Mouse (Mus musculus) spleen, adult 2 months (tissue): ENCODE data around the gene Sytl3. TPM values are rescaled to one million over a fixed set of nuclear protein-coding genes. Genes with fewer than 3 reads are reported as not detected.

Experiments used
- DNase-seq, 2 experiments: peaks; one replicate each; pipeline versions ENCODE4 v3.0.0 to v3.0.0-alpha.2; 2012 to 2021; ENCODE audit warnings: low spot score in 2 of 2, low read depth in 1 of 2
- H3K27ac ChIP-seq: fragments of 200-500 bp; 2 replicates; pipeline ENCODE4 v1.5.1; 2012; ENCODE audit warnings: low read length, inconsistent platforms; ENCODE audit not compliant: insufficient read depth
- H3K27me3 ChIP-seq: fragments of 200-500 bp; 2 replicates; pipeline ENCODE4 v1.6.1; 2012; ENCODE audit warnings: mild to moderate bottlenecking, moderate library complexity, low read length, inconsistent platforms; ENCODE audit not compliant: control insufficient read depth, insufficient read depth
- H3K36me3 ChIP-seq: fragments of 200-500 bp; 2 replicates; pipeline ENCODE4 v1.6.1; 2012; ENCODE audit warnings: mild to moderate bottlenecking, low read length, inconsistent platforms; ENCODE audit not compliant: control insufficient read depth, insufficient read depth
- H3K4me1 ChIP-seq: fragments of 200-500 bp; 2 replicates; pipeline ENCODE4 v1.6.1; 2011; ENCODE audit warnings: inconsistent platforms; ENCODE audit not compliant: control insufficient read depth, insufficient read depth, insufficient read length
- H3K4me3 ChIP-seq: fragments of 200-500 bp; 2 replicates; pipeline ENCODE4 v1.5.1; 2011; ENCODE audit warnings: mild to moderate bottlenecking, inconsistent platforms; ENCODE audit not compliant: insufficient read depth, insufficient read length; ENCODE audit errors: extremely low read depth
- CTCF ChIP-seq: fragments of 200-500 bp; IDR thresholded peaks from 2 replicates; pipeline ENCODE4 v1.5.1; 2011; ENCODE audit warnings: mild to moderate bottlenecking, inconsistent platforms; ENCODE audit not compliant: insufficient read depth, insufficient read length, insufficient replicate concordance; ENCODE audit errors: extremely low read depth
- POLR2A ChIP-seq: fragments of 200-500 bp; IDR thresholded peaks from 2 replicates; pipeline ENCODE4 v1.6.1; 2011; ENCODE audit warnings: low read depth, low read length, inconsistent platforms
- WGBS: fragments of 180-500 bp; shearing (Covaris S2); methylation state at CpG from one replicate; pipeline ENCODE4 v1.1.7; 2018; 5-methylcytosine and 5-hydroxymethylcytosine counted together
- polyA plus RNA-seq: library from polyadenylated mRNA; depleted of rRNA; stranded (reverse); fragments of >200 nt; gene quantifications from 2 replicates; pipeline ENCODE4 v1.2.3, GENCODE M21; 2012

Sytl3 gene
- polyA plus RNA-seq, 1 experiment: 3.8 TPM

DNA sequence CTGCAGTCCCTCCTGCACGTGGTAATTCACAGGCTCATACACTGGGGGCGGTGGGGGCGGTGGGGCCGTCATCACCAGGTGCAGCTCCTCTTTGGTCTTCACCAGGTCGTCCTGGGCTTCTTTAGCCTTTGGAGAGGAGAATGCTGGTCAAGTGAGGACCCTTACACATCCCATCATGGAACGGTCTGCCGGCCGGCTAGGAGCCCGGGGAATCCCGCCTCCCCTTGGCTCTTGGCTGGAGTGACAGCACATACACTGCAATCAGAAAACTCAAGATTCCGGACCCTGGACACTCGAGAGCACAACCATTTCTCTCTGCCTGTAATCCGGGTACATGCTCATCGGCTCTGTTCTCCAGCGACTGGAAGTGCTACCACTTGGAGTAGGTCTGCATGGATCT is 80.9 kb downstream of the Sytl3 start:
- Histone ChIP-seq H3K4me3 (no peak overlapping the region), H3K4me1 (peaks cover 19% of the 10 kb centered on the region; the same call in 1 of the 2 replicates), H3K36me3 (peaks cover 45% of the 10 kb centered on the region), H3K27me3 (no peaks in the 10 kb centered on the region), H3K27ac (no peak overlapping the region)
- peak in 1 of 2 experiments; percentile 2 for DNase-seq
- WGBS: 94% methylated on average over 15 of the region's 15 CpGs
- TF ChIP-seq CTCF (no peak), POLR2A (no peak)

DNA sequence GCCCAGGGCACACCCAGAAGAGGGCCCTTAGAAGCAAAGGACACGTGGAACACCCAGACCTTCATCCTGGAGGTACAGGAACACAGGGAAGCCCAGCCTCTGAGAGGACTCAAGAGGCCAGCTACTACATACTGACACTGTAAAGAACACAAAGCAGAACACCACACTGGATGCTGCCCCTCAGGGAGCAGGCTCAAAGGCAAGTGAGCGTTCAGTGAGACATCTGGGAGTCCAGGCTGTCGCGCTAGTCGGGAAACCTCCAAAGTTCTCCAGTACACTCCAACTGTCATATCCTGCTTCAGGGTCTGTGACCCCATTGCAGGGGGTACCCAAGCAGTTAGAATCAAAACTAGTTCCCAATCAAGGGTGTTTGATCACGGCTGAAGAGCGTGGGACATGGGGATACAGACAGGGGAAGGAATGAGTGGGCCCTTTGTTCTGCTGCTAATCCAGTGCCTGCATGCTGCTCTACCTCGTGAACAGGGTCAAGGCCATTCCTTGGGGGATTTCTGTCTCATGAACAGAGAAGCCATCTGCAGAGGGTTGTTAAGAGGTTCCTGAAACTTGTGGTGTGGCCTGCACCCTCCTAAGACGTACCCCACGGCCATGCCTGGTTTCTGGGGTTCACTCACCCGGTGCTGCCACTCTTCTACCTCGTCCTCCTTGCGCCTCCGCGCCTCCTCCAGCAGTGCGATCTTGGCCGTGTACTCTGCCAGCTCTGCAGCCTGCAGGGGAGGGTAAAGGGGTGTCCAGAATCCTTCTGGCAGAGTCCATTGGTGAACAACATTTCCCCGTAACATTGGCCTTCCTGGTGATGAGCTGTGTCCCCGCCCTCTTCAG is 81.7 kb downstream of the Sytl3 start:
- peak in 1 of 2 experiments; percentile 3 for DNase-seq
- TF ChIP-seq CTCF: no peak
- no peak for TF ChIP-seq POLR2A
- WGBS: 86% methylated on average over 19 of the region's 19 CpGs
- Histone ChIP-seq H3K36me3 (peaks cover 50% of the 10 kb centered on the region), H3K27ac (no peak overlapping the region), H3K4me3 (no peak overlapping the region), H3K4me1 (peaks cover 21% of the 10 kb centered on the region; the same call in 1 of the 2 replicates), H3K27me3 (no peaks in the 10 kb centered on the region)

DNA sequence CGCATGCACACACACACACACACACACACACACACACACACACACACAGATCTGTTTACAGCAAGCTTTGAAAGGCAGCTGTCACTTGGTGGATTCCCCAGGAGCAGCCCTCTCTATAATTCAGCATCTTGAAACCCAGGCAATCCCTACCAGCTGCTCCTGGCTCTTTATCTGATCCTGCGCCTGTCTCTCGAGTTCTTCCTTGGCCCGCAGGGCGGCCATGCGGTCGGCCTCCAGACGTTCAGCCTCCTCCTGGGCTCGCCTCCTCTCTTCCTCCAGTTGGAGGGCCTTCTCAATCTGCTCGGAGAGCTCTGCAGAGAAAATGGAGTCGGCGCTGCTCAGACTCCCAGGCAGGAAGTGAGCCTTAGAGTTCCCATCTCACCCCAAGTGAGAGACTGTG is 82.4 kb downstream of the Sytl3 start:
- no peaks in the 10 kb centered on the region for H3K27me3 ChIP-seq
- H3K36me3 ChIP-seq: peaks cover 57% of the 10 kb centered on the region
- 90% methylated on average over 12 of the region's 12 CpGs for WGBS
- H3K27ac ChIP-seq: no peak overlapping the region
- DNase-seq: peak in 1 of 2 experiments; percentile 2
- no peak overlapping the region for H3K4me3 ChIP-seq
- TF ChIP-seq CTCF: no peak
- no peak for TF ChIP-seq POLR2A
- H3K4me1 ChIP-seq: peaks cover 21% of the 10 kb centered on the region; the same call in 1 of the 2 replicates

DNA sequence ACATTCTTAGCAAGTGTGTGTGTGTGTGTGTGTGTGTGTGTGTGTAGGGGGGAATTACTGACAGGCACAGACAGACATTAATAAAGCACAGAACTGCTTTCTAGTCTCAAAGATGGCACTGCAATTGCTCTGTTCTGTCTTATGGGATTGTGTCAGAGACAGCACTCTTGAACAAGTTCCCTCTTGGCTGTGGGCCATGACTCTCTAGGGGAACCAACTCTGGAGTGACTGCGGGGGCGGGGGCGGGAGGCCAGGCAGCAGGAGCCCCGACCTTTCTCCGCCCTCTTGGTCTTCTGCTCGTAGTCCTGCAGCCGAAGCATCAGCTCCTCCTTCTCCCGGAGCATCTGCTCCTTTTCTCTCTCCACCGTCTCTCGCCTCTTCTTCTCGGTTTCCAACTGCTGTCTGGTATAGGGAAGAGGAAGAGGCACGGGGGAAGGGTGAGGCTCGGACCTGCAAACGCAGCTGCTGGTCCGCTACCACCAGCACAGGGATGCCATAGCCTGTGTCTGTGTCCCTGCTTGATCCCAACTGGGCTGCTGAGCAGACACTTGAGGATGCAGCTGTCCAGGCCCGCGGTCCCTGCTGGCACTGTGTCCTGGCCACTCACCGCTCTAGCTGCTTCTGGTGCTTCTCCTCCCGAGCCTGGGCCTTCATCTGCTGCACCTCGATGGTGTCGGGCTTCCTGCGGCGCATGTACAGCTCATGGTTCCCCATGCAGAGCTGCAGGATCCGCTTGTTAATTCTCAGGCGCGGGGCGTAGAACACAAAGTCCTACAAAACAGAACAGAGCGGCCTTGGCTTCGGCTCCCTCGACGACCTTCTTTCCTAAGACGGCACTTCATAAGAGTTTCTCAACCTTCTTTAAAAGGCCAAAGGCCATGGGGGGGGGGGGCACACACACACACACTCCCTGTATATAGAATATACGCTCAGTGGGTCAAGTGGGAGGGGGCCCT is 83.5 kb downstream of the Sytl3 start:
- 61% methylated on average over 33 of the region's 33 CpGs for WGBS
- H3K4me1 ChIP-seq: peaks cover 22% of the 10 kb centered on the region; the same call in 1 of the 2 replicates
- TF ChIP-seq POLR2A (no peak), CTCF (no peak)
- H3K36me3 ChIP-seq: peaks cover 63% of the 10 kb centered on the region
- peak in 1 of 2 experiments; percentile 4 for DNase-seq
- H3K27me3 ChIP-seq: no peaks in the 10 kb centered on the region
- no peak overlapping the region for H3K4me3 ChIP-seq
- peak overlapping the region; percentile 47; the same call in 1 of the 2 replicates for H3K27ac ChIP-seq

DNA sequence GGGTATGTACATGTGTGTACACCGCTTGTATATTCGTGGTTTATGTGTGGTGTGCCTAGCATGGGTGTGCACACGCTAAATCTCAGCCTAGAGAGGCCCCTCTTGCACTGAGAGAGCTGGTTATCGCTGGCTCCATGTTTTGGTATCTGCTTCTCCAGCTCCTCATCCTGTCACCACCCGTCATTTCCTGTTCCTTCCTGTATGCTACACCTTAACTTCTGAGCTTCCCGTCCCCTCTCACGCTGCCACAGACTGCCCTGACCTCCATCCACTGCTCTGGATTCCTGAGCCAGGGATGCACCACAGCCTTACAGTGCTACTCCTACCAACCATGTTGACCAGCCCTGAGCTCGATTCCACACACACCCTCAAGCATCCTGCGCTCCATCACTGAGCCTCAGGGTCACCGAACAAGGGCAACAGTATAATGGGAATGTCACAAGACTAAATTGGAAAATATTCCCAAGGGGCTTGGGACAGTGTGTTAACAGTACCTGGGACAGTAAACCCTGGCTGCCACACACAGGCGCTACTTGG is 84.2 kb downstream of the Sytl3 start:
- H3K27me3 ChIP-seq: no peaks in the 10 kb centered on the region
- H3K4me3 ChIP-seq: no peak overlapping the region
- WGBS: 54% methylated on average over 11 of the region's 11 CpGs
- H3K36me3 ChIP-seq: peaks cover 69% of the 10 kb centered on the region
- peak in 1 of 2 experiments; percentile 2 for DNase-seq
- no peak for TF ChIP-seq CTCF
- TF ChIP-seq POLR2A: no peak
- peak overlapping the region; percentile 47 for H3K27ac ChIP-seq
- H3K4me1 ChIP-seq: peaks cover 24% of the 10 kb centered on the region; the same call in 1 of the 2 replicates

DNA sequence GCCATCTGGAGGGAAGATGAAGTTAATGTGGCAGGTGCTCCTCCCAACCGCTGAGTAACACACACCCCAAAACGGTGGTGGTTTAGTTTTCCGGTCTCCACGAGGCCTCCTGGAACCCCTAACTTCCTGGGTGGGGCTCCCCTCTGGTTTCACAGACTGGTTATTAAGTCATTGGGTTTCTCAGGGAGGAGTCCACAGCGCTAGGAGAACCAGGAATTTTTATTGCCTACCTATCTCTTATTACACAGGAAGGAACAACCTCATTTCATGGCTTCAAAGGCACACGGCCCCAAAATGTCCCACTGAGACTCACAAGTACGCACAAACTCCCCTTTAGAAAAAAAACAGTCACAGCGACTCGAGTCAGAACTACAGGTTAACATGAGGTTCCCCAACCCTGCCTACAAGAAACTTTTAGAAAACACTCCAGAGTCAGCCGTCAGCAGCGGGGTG is 84.9 kb downstream of the Sytl3 start:
- TF ChIP-seq CTCF: no peak
- peak; percentile 31 to 41 for DNase-seq
- 11% methylated on average over 11 of the region's 11 CpGs for WGBS
- Histone ChIP-seq H3K4me3 (no peak overlapping the region), H3K27ac (peak overlapping the region; percentile 28), H3K36me3 (peaks cover 70% of the 10 kb centered on the region), H3K4me1 (peaks cover 24% of the 10 kb centered on the region; the same call in 1 of the 2 replicates), H3K27me3 (no peaks in the 10 kb centered on the region)
